Mouse (Mus musculus): ENCODE measurements at regions not wholly inside any gene's neighbourhood (a gene's known extent, or its start where the extent isn't known, plus 50 kb on each side); places are given as distances from the start of the nearest gene placed in this dataset.

- dilution Hi-C loops (cut with MboI; ENCODE audit: extremely low pct_ligation_motif_present, extremely low pct_unique_long_range_greater_than_20kb, low sequenced_read_pairs): no loop called here
- Histone ChIP-seq H3K9ac (ENCODE audit: insufficient read depth, low read depth) (no peak overlapping the region), H3K27me3 (replicated peaks) (peaks cover 7% of the 10 kb centered on the region), H3K4me2 (ENCODE audit: insufficient read depth, low read depth, poor library complexity, severe bottlenecking) (no peak overlapping the region), H3K79me2 (replicated peaks; ENCODE audit: control insufficient read depth, extremely low read depth, insufficient read depth, poor library complexity, severe bottlenecking) (no peaks in the 10 kb centered on the region), H3K27ac (ENCODE audit: insufficient read depth, low read depth) (no peak overlapping the region), H3K4me1 (ENCODE audit: control insufficient read depth in 1 of 2, insufficient read depth in 2 of 2) (peaks cover 0 to 8% of the 10 kb centered on the region in 2 experiments; a peak in 2 of 4 replicates), H3K4me3 (replicated peaks in 1 of 3; ENCODE audit: low read depth in 2 of 3, low read length in 2 of 3, poor library complexity in 1 of 3) (no peak overlapping the region), H3K9me3 (replicated peaks; ENCODE audit: low read length) (no peaks in the 10 kb centered on the region), H3K36me3 (replicated peaks in 1 of 2; ENCODE audit: control insufficient read depth in 1 of 2, insufficient read depth in 1 of 2, low read length in 1 of 2) (no peaks in the 10 kb centered on the region)
- TF ChIP-seq ZNF384 (IDR thresholded peaks at IDR 0.05; ENCODE audit: low read depth, low read length) (no peak), UBTF (IDR thresholded peaks at IDR 0.05; ENCODE audit: low read depth, low read length) (no peak), ZC3H11A (IDR thresholded peaks at IDR 0.05; ENCODE audit: low read depth, low read length) (no peak), EP300 (IDR thresholded peaks at IDR 0.05; ENCODE audit: low read length) (no peak), POLR2AphosphoS2 (IDR thresholded peaks at IDR 0.05; ENCODE audit: low read depth, low read length) (no peak), E2F4 (IDR thresholded peaks at IDR 0.05; ENCODE audit: insufficient replicate concordance, low read depth, low read length) (no peak)
- DNase-seq (ENCODE audit: extremely low read depth): no peak
- in situ Hi-C loops (cut with MboI; ENCODE audit: low pct_ligation_motif_present, low pct_unique_long_range_greater_than_20kb, low sequenced_read_pairs): loop anchor here (10.0 kb wide), 1 partner anchor 232 kb away; no protein-coding TSS in a partner anchor
These were observed 89.4 kb upstream of the Mvb12b start for GRCm38 (mm10) chr2:33977151-33977550.

- in situ Hi-C loops (cut with MboI; ENCODE audit: low pct_ligation_motif_present, low pct_unique_long_range_greater_than_20kb, low sequenced_read_pairs): loop anchor here (10.0 kb wide), 1 partner anchor 231 kb away; no protein-coding TSS in a partner anchor
- peaks cover 0 to 8% of the 10 kb centered on the region in 2 experiments; a peak in 2 of 4 replicates for H3K4me1 ChIP-seq (ENCODE audit: control insufficient read depth in 1 of 2, insufficient read depth in 2 of 2)
- H3K79me2 ChIP-seq (replicated peaks; ENCODE audit: control insufficient read depth, extremely low read depth, insufficient read depth, poor library complexity, severe bottlenecking): no peaks in the 10 kb centered on the region
- no peak overlapping the region for H3K4me3 ChIP-seq (replicated peaks in 1 of 3; ENCODE audit: low read depth in 2 of 3, low read length in 2 of 3, poor library complexity in 1 of 3)
- H3K36me3 ChIP-seq (replicated peaks in 1 of 2; ENCODE audit: control insufficient read depth in 1 of 2, insufficient read depth in 1 of 2, low read length in 1 of 2): no peaks in the 10 kb centered on the region
- no peak overlapping the region for H3K4me2 ChIP-seq (ENCODE audit: insufficient read depth, low read depth, poor library complexity, severe bottlenecking)
- TF ChIP-seq MAX (IDR thresholded peaks at IDR 0.05; ENCODE audit: low read length): no peak
- no peak for TF ChIP-seq USF2 (conservative IDR thresholded peaks at IDR 0.05; ENCODE audit: low read depth, low read length)
- no peak for TF ChIP-seq MYC (IDR thresholded peaks at IDR 0.05; ENCODE audit: low read depth, low read length)
- no peak for TF ChIP-seq ZNF384 (IDR thresholded peaks at IDR 0.05; ENCODE audit: low read depth, low read length)
- no peak for TF ChIP-seq CTCF (conservative IDR thresholded peaks at IDR 0.05 in 1 of 2, IDR thresholded peaks at IDR 0.05 in 1 of 2; ENCODE audit: low read depth in 2 of 2, low read length in 2 of 2)
- TF ChIP-seq USF1 (IDR thresholded peaks at IDR 0.05; ENCODE audit: low read depth, low read length): no peak
- TF ChIP-seq JUN (IDR thresholded peaks at IDR 0.05; ENCODE audit: insufficient read depth, low read depth, low read length): no peak
- no peak for TF ChIP-seq BHLHE40 (IDR thresholded peaks at IDR 0.05; ENCODE audit: low read depth, low read length)
- no peak for TF ChIP-seq POLR2AphosphoS2 (IDR thresholded peaks at IDR 0.05; ENCODE audit: low read depth, low read length)
- TF ChIP-seq IRF4 (IDR thresholded peaks at IDR 0.05; ENCODE audit: low read depth, low read length): no peak
- no peak for TF ChIP-seq E2F4 (IDR thresholded peaks at IDR 0.05; ENCODE audit: insufficient replicate concordance, low read depth, low read length)
- TF ChIP-seq ZC3H11A (IDR thresholded peaks at IDR 0.05; ENCODE audit: low read depth, low read length): no peak
- TF ChIP-seq MXI1 (IDR thresholded peaks at IDR 0.05; ENCODE audit: low read depth, low read length): no peak
- TF ChIP-seq ZMIZ1 (IDR thresholded peaks at IDR 0.05; ENCODE audit: low read depth, low read length): no peak
- no peak for TF ChIP-seq NRF1 (IDR thresholded peaks at IDR 0.05; ENCODE audit: low read depth, low read length)
- TF ChIP-seq CHD1 (IDR thresholded peaks at IDR 0.05; ENCODE audit: low read depth, low read length): no peak
- no peak for TF ChIP-seq TBP (conservative IDR thresholded peaks at IDR 0.05; ENCODE audit: low read depth, low read length)
- dilution Hi-C loops (cut with MboI; ENCODE audit: extremely low pct_ligation_motif_present, extremely low pct_unique_long_range_greater_than_20kb, low sequenced_read_pairs): no loop called here
- no peaks in the 10 kb centered on the region for H3K9me3 ChIP-seq (replicated peaks; ENCODE audit: low read length)
- H3K27ac ChIP-seq (ENCODE audit: insufficient read depth, low read depth): no peak overlapping the region
- no peak for DNase-seq (ENCODE audit: extremely low read depth)
- peaks cover 7% of the 10 kb centered on the region for H3K27me3 ChIP-seq (replicated peaks)
- no peak overlapping the region for H3K9ac ChIP-seq (ENCODE audit: insufficient read depth, low read depth)
These were observed 88.4 kb upstream of the Mvb12b start for GRCm38 (mm10) chr2:33976183-33976582.
